Mouse (Mus musculus): ENCODE measurements around the gene Gm20498. TPM values are rescaled to one million over a fixed set of nuclear protein-coding genes. Genes with fewer than 3 reads are reported as not detected.
"Not testable (repeated sequence)": the region's sequence is repeated elsewhere in the genome, so short reads cannot be mapped to it uniquely, and the experiment has no call there.

The Gm20498 gene
- polyA plus RNA-seq (2016; fragmentation: Nextera tagmentation; extraction: Ambion mirVana) = 26.2 and 34.3 TPM in 2 replicates

DNA sequence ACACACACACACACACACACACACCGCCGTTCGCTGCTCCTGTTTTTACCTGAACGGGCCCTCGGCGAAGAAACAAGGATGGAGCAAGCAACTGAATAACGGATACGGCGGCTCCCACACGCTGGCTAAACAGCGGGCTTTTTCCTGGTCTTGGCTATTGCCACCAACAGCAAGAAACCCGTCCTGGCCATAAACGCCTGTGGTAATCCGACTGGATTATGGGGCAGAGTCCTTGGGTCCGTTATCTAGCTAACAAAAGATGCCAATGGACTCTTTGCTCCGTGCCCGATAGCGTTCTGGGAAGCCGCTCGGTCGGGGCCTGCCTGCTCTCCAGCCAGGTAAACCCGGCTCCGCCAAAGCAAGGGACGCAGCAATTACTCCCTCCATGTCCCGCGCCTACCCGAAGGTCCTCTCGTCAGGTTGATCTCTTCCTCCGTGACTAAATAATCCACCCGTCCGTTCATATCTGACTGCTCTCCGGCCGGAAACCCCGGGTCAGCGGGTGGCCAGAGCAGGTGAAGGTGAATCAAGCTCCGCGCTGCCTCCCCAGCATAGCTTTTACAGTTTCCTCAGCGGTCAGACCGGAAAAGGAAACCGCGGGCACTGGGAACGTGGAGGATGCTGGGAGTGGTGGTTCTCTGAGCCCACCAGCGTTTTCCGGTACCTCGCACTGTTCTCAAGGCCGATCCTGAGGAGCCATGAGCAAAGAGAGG lies at the start of gene Gm20498, which contains the start of gene Synj2bp:
TSS of gene Gm20498 (minus strand) at position 590 of the 713 bp plus-strand sequence.
TSS of gene Synj2bp (minus strand) at position 596 of the 713 bp plus-strand sequence.
- Histone ChIP-seq H3K9me3 (no peaks in the 10 kb centered on the region), H3K4me1 (peaks cover 17% of the 10 kb centered on the region), H3K36me3 (no peaks in the 10 kb centered on the region), H3K27ac (replicated peaks) (peak within 1 kb of the TSS; percentile 71), H3K9ac (replicated peaks) (peak within 1 kb of the TSS; percentile 87), H3K27me3 (no peaks in the 10 kb centered on the region), H3K4me2 (replicated peaks) (peak within 1 kb of the TSS; percentile 88), H3K4me3 (peak within 1 kb of the TSS; percentile 78)
- WGBS = under 1% methylated on average over 46 of the region's 46 CpGs
- ATAC-seq (ENCODE audit: low FRiP score, low read depth) = peak; percentile 93

- 87% methylated on average over 1 of the region's 1 CpGs for WGBS
- H3K27ac ChIP-seq (replicated peaks) = no peak within 1 kb of the TSS
- no peaks in the 10 kb centered on the region for H3K4me1 ChIP-seq
- no peaks in the 10 kb centered on the region for H3K27me3 ChIP-seq
- H3K4me3 ChIP-seq = no peak within 1 kb of the TSS
- peaks cover 21% of the 10 kb centered on the region for H3K36me3 ChIP-seq
- H3K4me2 ChIP-seq (replicated peaks) = no peak within 1 kb of the TSS
- no peaks in the 10 kb centered on the region for H3K9me3 ChIP-seq
- no peak within 1 kb of the TSS for H3K9ac ChIP-seq (replicated peaks)
- no peak for ATAC-seq (ENCODE audit: low FRiP score, low read depth)
Measured at GRCm38 (mm10) chr12:81568374-81568773, 35.7 kb upstream of the Gm20498 start, which contains the start of gene Adam21. Gene Adam21, minus strand, starts transcription at chr12:81568474.

- no peaks in the 10 kb centered on the region for H3K4me1 ChIP-seq
- H3K4me2 ChIP-seq (replicated peaks) = no peak overlapping the region
- no peak overlapping the region for H3K9ac ChIP-seq (replicated peaks)
- H3K9me3 ChIP-seq = no peaks in the 10 kb centered on the region
- peaks cover 18% of the 10 kb centered on the region for H3K36me3 ChIP-seq
- no peak for ATAC-seq (ENCODE audit: low FRiP score, low read depth)
- H3K27ac ChIP-seq (replicated peaks) = no peak overlapping the region
- H3K27me3 ChIP-seq = no peaks in the 10 kb centered on the region
- no peak overlapping the region for H3K4me3 ChIP-seq
- WGBS = 88% methylated on average over 5 of the region's 5 CpGs
Measured at GRCm38 (mm10) chr12:81567931-81568330, 35.2 kb upstream of the Gm20498 start.

- Histone ChIP-seq H3K27me3 (no peaks in the 10 kb centered on the region), H3K36me3 (no peaks in the 10 kb centered on the region), H3K4me2 (replicated peaks) (no peak overlapping the region), H3K9me3 (no peaks in the 10 kb centered on the region), H3K4me3 (no peak overlapping the region), H3K4me1 (no peaks in the 10 kb centered on the region), H3K27ac (replicated peaks) (no peak overlapping the region), H3K9ac (replicated peaks) (no peak overlapping the region)
- WGBS = 90% methylated on average over 3 of the region's 3 CpGs
- no peak for ATAC-seq (ENCODE audit: low FRiP score, low read depth)
Measured at GRCm38 (mm10) chr12:81564173-81564572, 31.5 kb upstream of the Gm20498 start.

DNA sequence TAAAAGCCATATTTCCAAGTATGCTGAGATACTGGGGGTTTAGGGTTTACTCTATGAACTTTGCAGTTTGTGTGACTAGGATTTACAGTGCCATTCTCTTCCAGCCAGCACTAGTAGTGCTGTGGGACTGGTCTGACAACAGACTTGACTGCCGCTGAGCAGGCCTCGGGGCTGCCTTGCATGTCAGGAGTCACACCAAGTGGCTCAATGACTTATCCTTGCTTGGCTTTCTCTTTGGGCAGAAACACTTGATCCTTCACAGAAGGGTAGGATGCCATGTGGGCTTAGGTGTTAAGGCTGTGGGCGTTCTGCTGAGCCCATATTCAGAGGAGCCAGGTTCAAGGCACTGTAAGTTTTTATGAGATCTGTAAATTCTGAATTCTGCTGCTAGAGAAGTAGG lies 16.6 kb upstream of the Gm20498 start:
- no peak overlapping the region for H3K4me2 ChIP-seq (replicated peaks)

DNA sequence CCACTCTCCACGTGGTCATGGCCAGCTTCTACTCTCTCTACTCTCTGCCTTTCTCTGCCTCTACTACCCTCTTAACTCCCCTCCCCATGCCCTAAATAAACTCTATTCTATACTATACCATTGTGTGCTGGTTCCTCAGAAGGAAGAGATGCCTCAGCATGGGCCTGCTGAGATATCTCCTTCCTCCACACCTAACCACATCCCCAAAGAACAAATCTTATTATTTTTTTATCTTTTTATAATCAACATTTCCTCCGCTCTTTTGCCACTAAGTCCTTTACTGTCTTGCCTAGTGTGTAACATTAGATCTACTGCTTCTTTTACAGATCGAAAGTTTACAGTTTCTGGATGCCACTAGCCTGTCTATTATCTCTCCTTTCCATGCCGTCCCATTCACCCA lies 14.5 kb upstream of the Gm20498 start:
- no peak overlapping the region for H3K27ac ChIP-seq (replicated peaks)
- no peak overlapping the region for H3K4me3 ChIP-seq
- no peaks in the 10 kb centered on the region for H3K4me1 ChIP-seq
- H3K9me3 ChIP-seq = no peaks in the 10 kb centered on the region
- 69% methylated on average over 4 of the region's 4 CpGs for WGBS
- no peaks in the 10 kb centered on the region for H3K36me3 ChIP-seq
- H3K9ac ChIP-seq (replicated peaks) = no peak overlapping the region
- H3K27me3 ChIP-seq = no peaks in the 10 kb centered on the region
- ATAC-seq (ENCODE audit: low FRiP score, low read depth) = no peak
- H3K4me2 ChIP-seq (replicated peaks) = no peak overlapping the region

More for the DNA sequence above, 16.6 kb upstream of the Gm20498 start:
- ATAC-seq (ENCODE audit: low FRiP score, low read depth) = no peak
- Histone ChIP-seq H3K27me3 (no peaks in the 10 kb centered on the region), H3K9ac (replicated peaks) (no peak overlapping the region), H3K27ac (replicated peaks) (no peak overlapping the region), H3K4me1 (no peaks in the 10 kb centered on the region), H3K9me3 (no peaks in the 10 kb centered on the region), H3K4me3 (no peak overlapping the region), H3K36me3 (no peaks in the 10 kb centered on the region)
- WGBS = 83% methylated on average over 3 of the region's 3 CpGs

DNA sequence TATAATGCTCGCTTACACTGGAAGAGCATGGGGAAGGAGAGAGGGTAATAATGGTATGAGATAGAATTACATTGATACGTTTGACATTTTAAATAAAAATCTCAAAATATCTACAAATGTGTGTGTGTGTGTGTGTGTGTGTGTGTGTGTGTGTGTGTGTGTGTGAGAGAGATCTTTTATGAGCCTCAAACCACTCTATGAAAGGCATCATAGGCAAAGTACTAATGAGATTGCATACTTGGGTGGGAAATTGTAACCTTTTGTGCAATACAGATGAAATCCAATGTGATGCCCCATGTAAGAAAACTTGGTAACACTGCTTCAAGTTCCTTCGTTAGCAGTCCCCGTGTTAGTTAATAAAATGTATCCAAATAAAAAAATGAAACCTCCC lies 319 bp upstream of the Gm20498 start:
- ATAC-seq (ENCODE audit: low FRiP score, low read depth) = no peak; the same call in 1 of the 2 replicates
- Histone ChIP-seq H3K4me1 (peaks cover 17% of the 10 kb centered on the region), H3K4me2 (replicated peaks) (peak overlapping the region; percentile 88), H3K36me3 (no peaks in the 10 kb centered on the region), H3K27me3 (no peaks in the 10 kb centered on the region), H3K4me3 (peak overlapping the region; percentile 78), H3K9me3 (no peaks in the 10 kb centered on the region), H3K27ac (replicated peaks) (peak overlapping the region; percentile 71; the same call in 1 of the 2 replicates), H3K9ac (replicated peaks) (peak overlapping the region; percentile 87)
- 44% methylated on average over 4 of the region's 4 CpGs for WGBS

DNA sequence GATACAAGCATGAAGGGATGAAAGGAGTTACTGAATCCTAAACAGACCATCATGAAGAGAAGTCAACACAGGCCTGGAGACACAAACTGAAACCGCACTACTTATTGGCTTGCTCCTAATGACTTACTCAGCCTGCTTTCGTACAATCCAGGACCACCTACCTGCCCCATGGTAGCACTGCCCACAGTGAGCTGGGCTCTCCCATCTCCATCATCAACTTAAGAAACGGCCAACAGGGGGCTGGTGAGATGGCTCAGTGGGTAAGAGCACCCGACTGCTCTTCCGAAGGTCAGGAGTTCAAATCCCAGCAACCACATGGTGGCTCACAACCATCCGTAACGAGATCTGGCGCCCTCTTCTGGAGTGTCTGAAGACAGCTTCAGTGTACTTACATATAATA lies 2.1 kb downstream of the Gm20498 start:
- H3K4me2 ChIP-seq (replicated peaks); H3K27me3 ChIP-seq; H3K27ac ChIP-seq (replicated peaks); ATAC-seq (ENCODE audit: low FRiP score, low read depth); H3K36me3 ChIP-seq; H3K9ac ChIP-seq (replicated peaks); H3K4me3 ChIP-seq; H3K9me3 ChIP-seq: not testable (repeated sequence)
- WGBS = 63% methylated on average over 8 of the region's 8 CpGs
- H3K4me1 ChIP-seq = peaks cover 17% of the 10 kb centered on the region

- not testable (repeated sequence) for H3K27ac ChIP-seq (replicated peaks); H3K4me2 ChIP-seq (replicated peaks); H3K4me3 ChIP-seq; H3K36me3 ChIP-seq; ATAC-seq (ENCODE audit: low FRiP score, low read depth); H3K27me3 ChIP-seq; H3K9me3 ChIP-seq; H3K4me1 ChIP-seq; H3K9ac ChIP-seq (replicated peaks)
- WGBS = 98% methylated on average over 9 of the region's 9 CpGs
Measured at GRCm38 (mm10) chr12:81496906-81497305, 35.8 kb downstream of the Gm20498 start.

DNA sequence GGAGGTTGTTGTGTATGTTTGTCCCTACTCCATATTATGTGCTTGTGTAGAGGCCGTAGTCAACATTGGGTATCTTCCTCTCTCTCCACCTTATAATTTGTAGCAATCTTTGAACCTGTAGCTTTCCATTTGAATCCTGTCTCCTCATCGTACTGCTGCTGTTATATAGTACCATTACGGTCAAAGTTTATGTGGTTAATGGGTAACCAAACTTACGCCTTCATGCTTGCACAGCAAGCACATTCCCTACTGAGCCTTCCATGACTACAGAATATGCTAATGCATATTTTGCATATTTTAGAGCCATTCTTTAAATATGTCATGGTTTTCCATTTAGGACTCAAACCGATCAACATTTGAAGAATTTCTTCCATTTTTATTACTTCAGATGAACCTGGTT lies 42.2 kb downstream of the Gm20498 start:
- no peaks in the 10 kb centered on the region for H3K27me3 ChIP-seq
- H3K9ac ChIP-seq (replicated peaks) = no peak overlapping the region
- H3K4me3 ChIP-seq = no peak overlapping the region
- 95% methylated on average over 5 of the region's 5 CpGs for WGBS
- no peak for ATAC-seq (ENCODE audit: low FRiP score, low read depth)
- no peak overlapping the region for H3K27ac ChIP-seq (replicated peaks)
- H3K4me1 ChIP-seq = no peaks in the 10 kb centered on the region
- no peak overlapping the region for H3K4me2 ChIP-seq (replicated peaks)
- no peaks in the 10 kb centered on the region for H3K9me3 ChIP-seq
- 0 out of 2 replicates have a peak, but pooled peaks cover 5% of the 10 kb centered on the region for H3K36me3 ChIP-seq

DNA sequence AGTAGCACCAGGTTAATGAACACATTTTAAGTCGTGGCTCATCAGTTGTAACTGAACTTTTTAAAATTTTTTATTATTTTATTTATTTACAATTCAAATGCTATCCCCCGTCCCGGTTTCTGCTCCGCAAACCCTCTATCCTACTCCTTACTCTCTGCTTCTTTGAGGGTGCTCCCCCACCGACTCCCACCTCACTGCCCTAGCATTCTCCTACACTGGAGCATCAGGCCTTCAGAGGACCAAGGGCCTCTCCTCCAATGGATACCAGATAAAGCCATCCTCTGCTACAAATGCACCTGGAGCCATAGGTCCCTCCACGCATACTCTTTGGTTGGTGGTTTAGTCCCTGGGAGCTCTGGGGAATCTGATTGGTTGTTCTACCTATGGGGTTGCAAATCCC lies 47.4 kb downstream of the Gm20498 start:
- Histone ChIP-seq H3K27ac (replicated peaks) (peak overlapping the region; percentile 93; the same call in 1 of the 2 replicates), H3K9ac (replicated peaks) (peak overlapping the region; percentile 74; the same call in 1 of the 2 replicates), H3K9me3 (no peaks in the 10 kb centered on the region), H3K4me3 (peak overlapping the region; percentile 74), H3K4me2 (replicated peaks) (peak overlapping the region; percentile 65), H3K27me3 (no peaks in the 10 kb centered on the region), H3K36me3 (no peaks in the 10 kb centered on the region), H3K4me1 (0 out of 2 replicates have a peak, but pooled peaks cover 3% of the 10 kb centered on the region)
- no peak for ATAC-seq (ENCODE audit: low FRiP score, low read depth)
- WGBS = 44% methylated on average over 6 of the region's 6 CpGs

GRCm38 (mm10) chr12:81484727-81485191 lies 47.9 kb downstream of the Gm20498 start, which contains the start of gene Cox16:
Gene Cox16, minus strand, starts transcription at chr12:81485127.
- Histone ChIP-seq H3K27ac (replicated peaks) (peak within 1 kb of the TSS; percentile 93), H3K4me2 (replicated peaks) (peak within 1 kb of the TSS; percentile 65), H3K36me3 (no peaks in the 10 kb centered on the region), H3K9me3 (no peaks in the 10 kb centered on the region), H3K9ac (replicated peaks) (peak within 1 kb of the TSS; percentile 74), H3K27me3 (no peaks in the 10 kb centered on the region), H3K4me1 (0 out of 2 replicates have a peak, but pooled peaks cover 3% of the 10 kb centered on the region), H3K4me3 (peak within 1 kb of the TSS; percentile 74)
- peak; percentile 98 for ATAC-seq (ENCODE audit: low FRiP score, low read depth)
- under 1% methylated on average over 31 of the region's 31 CpGs for WGBS
